ENCODE assay signal across 11 mouse cellular contexts in genomic region chr12:52186205-52186793, GRCm38 (mm10).
DNase-seq lines count a peak whose midpoint lies in the region; ATAC-seq and TF ChIP-seq lines count a peak whose summit lies in the region.
"Had no signal": no experiment of that assay in that cellular context is flagged by ENCODE, and none has a peak within 500 bp of the region (broad histone marks: within the 10 kb centered on the region; RNA-seq: fewer than 3 reads in every experiment).

No protein-coding gene starts in this region.

- no peaks in the 10 kb centered on the region for H3K27me3 ChIP-seq in heart, postnatal 0 days (ENCODE audit: control insufficient read depth, insufficient read depth, low read length)
- H3K27me3 ChIP-seq in embryonic facial prominence, embryonic 12.5 days: no peaks in the 10 kb centered on the region
- no peaks in the 10 kb centered on the region for H3K27me3 ChIP-seq in hindbrain, embryonic 14.5 days (ENCODE audit: control insufficient read depth, insufficient read depth, low read length)
- H3K27me3 ChIP-seq in midbrain, postnatal 0 days (ENCODE audit: insufficient read depth, low read length): no peaks in the 10 kb centered on the region
- H3K27me3 ChIP-seq in intestine, postnatal 0 days (replicated peaks; ENCODE audit: control insufficient read depth, insufficient read depth, low read length): no peaks in the 10 kb centered on the region
- H3K27me3 ChIP-seq: CH12.LX had no signal

- H3K4me3 ChIP-seq in heart, postnatal 0 days (ENCODE audit: low read depth, low read length): no peak overlapping the region
- H3K4me3 ChIP-seq in embryonic facial prominence, embryonic 12.5 days: no peak overlapping the region
- no peak overlapping the region for H3K4me3 ChIP-seq in hindbrain, embryonic 14.5 days (replicated peaks; ENCODE audit: low read length)
- no peak overlapping the region for H3K4me3 ChIP-seq in midbrain, postnatal 0 days (ENCODE audit: low read depth, low read length)
- no peak overlapping the region for H3K4me3 ChIP-seq in intestine, postnatal 0 days (ENCODE audit: low read depth, low read length)
- H3K4me3 ChIP-seq: left cerebral cortex, adult 2 months had no signal

- TF ChIP-seq EP300 in heart, postnatal 0 days (IDR thresholded peaks at IDR 0.05; ENCODE audit: low read depth): no peak

- TF ChIP-seq CTCF in heart, postnatal 0 days (IDR thresholded peaks at IDR 0.05; ENCODE audit: low read depth): no peak
- no peak for TF ChIP-seq CTCF in midbrain, postnatal 0 days (IDR thresholded peaks at IDR 0.05)
- TF ChIP-seq CTCF in intestine, postnatal 0 days (IDR thresholded peaks at IDR 0.05; ENCODE audit: low read depth): no peak

- WGBS in heart, postnatal 0 days: 36% methylated on average over 1 of the region's 1 CpGs
- WGBS in embryonic facial prominence, embryonic 12.5 days: 23% methylated on average over 1 of the region's 1 CpGs
- 40% methylated on average over 1 of the region's 1 CpGs for WGBS in hindbrain, embryonic 14.5 days
- WGBS in midbrain, postnatal 0 days: 17% methylated on average over 1 of the region's 1 CpGs
- WGBS in intestine, postnatal 0 days: 88% methylated on average over 1 of the region's 1 CpGs

- H3K27ac ChIP-seq in heart, postnatal 0 days (ENCODE audit: low read depth): peak overlapping the region; percentile 48
- peak overlapping the region; percentile 51 for H3K27ac ChIP-seq in embryonic facial prominence, embryonic 12.5 days
- H3K27ac ChIP-seq in hindbrain, embryonic 14.5 days: peak overlapping the region; percentile 69
- peak overlapping the region; percentile 13; the same call in 1 of the 2 replicates for H3K27ac ChIP-seq in midbrain, postnatal 0 days (ENCODE audit: low read depth, low read length)
- no peak overlapping the region for H3K27ac ChIP-seq in intestine, postnatal 0 days (ENCODE audit: low read depth, low read length)
- H3K27ac ChIP-seq: kidney, postnatal 0 days; left cerebral cortex, adult 2 months had no signal

- H3K9me3 ChIP-seq in heart, postnatal 0 days (replicated peaks; ENCODE audit: control insufficient read depth, low read length): no peaks in the 10 kb centered on the region
- H3K9me3 ChIP-seq in embryonic facial prominence, embryonic 12.5 days: no peaks in the 10 kb centered on the region
- no peaks in the 10 kb centered on the region for H3K9me3 ChIP-seq in hindbrain, embryonic 14.5 days (ENCODE audit: control insufficient read depth, low read length)
- no peaks in the 10 kb centered on the region for H3K9me3 ChIP-seq in midbrain, postnatal 0 days (ENCODE audit: low read length)
- H3K9me3 ChIP-seq in intestine, postnatal 0 days (ENCODE audit: control insufficient read depth): no peaks in the 10 kb centered on the region

- peak; percentile 57 for ATAC-seq in heart, postnatal 0 days (ENCODE audit: insufficient read depth, low read depth)
- ATAC-seq in embryonic facial prominence, embryonic 12.5 days (ENCODE audit: insufficient number of reproducible peaks, insufficient read depth, low FRiP score, low TSS enrichment): no peak
- ATAC-seq in hindbrain, embryonic 14.5 days (ENCODE audit: low FRiP score): no peak; the same call in 1 of the 2 replicates
- ATAC-seq in midbrain, postnatal 0 days (ENCODE audit: low FRiP score): no peak
- no peak for ATAC-seq in intestine, postnatal 0 days

- peaks cover 8% of the 10 kb centered on the region; the same call in 1 of the 2 replicates for H3K4me1 ChIP-seq in heart, postnatal 0 days (ENCODE audit: control insufficient read depth, insufficient read depth)
- H3K4me1 ChIP-seq in embryonic facial prominence, embryonic 12.5 days: peaks cover 6% of the 10 kb centered on the region
- peaks cover 19% of the 10 kb centered on the region for H3K4me1 ChIP-seq in hindbrain, embryonic 14.5 days (replicated peaks; ENCODE audit: control insufficient read depth, insufficient read depth, low read length)
- H3K4me1 ChIP-seq in midbrain, postnatal 0 days (ENCODE audit: insufficient read depth, low read length): peaks cover 6% of the 10 kb centered on the region; the same call in 1 of the 2 replicates
- no peaks in the 10 kb centered on the region for H3K4me1 ChIP-seq in intestine, postnatal 0 days (replicated peaks; ENCODE audit: control insufficient read depth, insufficient read depth, low read length)

- H3K36me3 ChIP-seq in heart, postnatal 0 days (replicated peaks; ENCODE audit: control insufficient read depth, insufficient read depth, low read length): no peaks in the 10 kb centered on the region
- no peaks in the 10 kb centered on the region for H3K36me3 ChIP-seq in embryonic facial prominence, embryonic 12.5 days
- H3K36me3 ChIP-seq in hindbrain, embryonic 14.5 days (replicated peaks; ENCODE audit: control insufficient read depth, insufficient read depth): no peaks in the 10 kb centered on the region
- H3K36me3 ChIP-seq in midbrain, postnatal 0 days (ENCODE audit: insufficient read depth, low read length): no peaks in the 10 kb centered on the region
- no peaks in the 10 kb centered on the region for H3K36me3 ChIP-seq in intestine, postnatal 0 days (ENCODE audit: control insufficient read depth, insufficient read depth)

- H3K4me2 ChIP-seq in heart, postnatal 0 days (ENCODE audit: low read depth, low read length): no peak overlapping the region
- H3K4me2 ChIP-seq in embryonic facial prominence, embryonic 12.5 days (replicated peaks): no peak overlapping the region
- no peak overlapping the region for H3K4me2 ChIP-seq in hindbrain, embryonic 14.5 days (replicated peaks)
- H3K4me2 ChIP-seq in midbrain, postnatal 0 days (ENCODE audit: low read depth, low read length, poor library complexity, severe bottlenecking): no peak overlapping the region
- H3K4me2 ChIP-seq in intestine, postnatal 0 days (replicated peaks; ENCODE audit: low read depth): no peak overlapping the region

- DNase-seq in heart, postnatal 0 days (ENCODE audit: low spot score): peak; percentile 12
- no peak for DNase-seq in heart, adult 9 months (ENCODE audit: low spot score in 2 of 2)
- no peak for DNase-seq in hindbrain, embryonic 14.5 days (ENCODE audit: low spot score)
- DNase-seq in midbrain, postnatal 0 days (ENCODE audit: low spot score): no peak
- DNase-seq in cerebellum, postnatal 4 days (ENCODE audit: low spot score in 2 of 2): no peak
- DNase-seq: thymus, adult 2 months had no signal

- H3K9ac ChIP-seq in heart, postnatal 0 days (replicated peaks; ENCODE audit: low read depth, low read length): no peak overlapping the region
- H3K9ac ChIP-seq in embryonic facial prominence, embryonic 12.5 days: no peak overlapping the region
- H3K9ac ChIP-seq in hindbrain, embryonic 14.5 days: no peak overlapping the region
- no peak overlapping the region for H3K9ac ChIP-seq in midbrain, postnatal 0 days (replicated peaks; ENCODE audit: low read length, poor library complexity, severe bottlenecking)
- no peak overlapping the region for H3K9ac ChIP-seq in intestine, postnatal 0 days (ENCODE audit: low read depth, low read length)
